Mouse (Mus musculus) kidney, embryonic 14.5 days (tissue): Measurements from ENCODE around the gene Ccm2l. TPM values are rescaled to one million over a fixed set of nuclear protein-coding genes. Genes with fewer than 3 reads are reported as not detected.

Source experiments
- ATAC-seq: fragments of 200-750 bp; cut with Nextera tagmentation; 2 replicates; pipeline ENCODE4 v1.8.0; 2017; ENCODE audit warnings: moderate number of reproducible peaks, mild to moderate bottlenecking, moderate TSS enrichment, moderate library complexity; ENCODE audit not compliant: low FRiP score, low TSS enrichment
- H3K27ac ChIP-seq: fragments of 300-500 bp; sonication (generic); 2 replicates; pipeline ENCODE4 v1.5.1; 2014; ENCODE audit warnings: low read depth, mild to moderate bottlenecking, low read length, moderate library complexity, mixed read lengths
- H3K27me3 ChIP-seq: fragments of 300-500 bp; sonication (generic); 2 replicates; pipeline ENCODE4 v1.6.1; 2014; ENCODE audit warnings: mild to moderate bottlenecking, low read length; ENCODE audit not compliant: control insufficient read depth, insufficient read depth
- H3K36me3 ChIP-seq: fragments of 300-500 bp; sonication (generic); 2 replicates; pipeline ENCODE4 v1.6.1; 2014; ENCODE audit warnings: low read length, mixed read lengths; ENCODE audit not compliant: control insufficient read depth, insufficient read depth
- H3K4me1 ChIP-seq: fragments of 300-500 bp; sonication (generic); 2 replicates; pipeline ENCODE4 v1.6.1; 2014; ENCODE audit warnings: low read length, mixed read lengths; ENCODE audit not compliant: control insufficient read depth, insufficient read depth
- H3K4me2 ChIP-seq: fragments of 300-500 bp; sonication (generic); replicated peaks from 2 replicates; pipeline ENCODE4 v1.6.1; 2014; ENCODE audit warnings: low read depth, mild to moderate bottlenecking, low read length
- H3K4me3 ChIP-seq: fragments of 300-500 bp; sonication (generic); 2 replicates; pipeline ENCODE4 v1.5.1; 2014; ENCODE audit warnings: mild to moderate bottlenecking, low read length
- H3K9ac ChIP-seq: fragments of 300-500 bp; sonication (generic); 2 replicates; pipeline ENCODE4 v1.6.1; 2014; ENCODE audit warnings: low read depth, mild to moderate bottlenecking, low read length, moderate library complexity
- H3K9me3 ChIP-seq: fragments of 300-500 bp; sonication (generic); 2 replicates; pipeline ENCODE4 v1.6.1; 2016; ENCODE audit warnings: low read length; ENCODE audit not compliant: control insufficient read depth
- WGBS: fragments of 180-500 bp; shearing (Covaris S2); extraction: QIAGEN DNeasy Blood & Tissue Kit; methylation state at CpG from one replicate; pipeline ENCODE4 v1.1.7; 2014; 5-methylcytosine and 5-hydroxymethylcytosine counted together
- polyA plus RNA-seq: library from polyadenylated mRNA; unstranded; fragments of >200 nt; fragmentation: Nextera tagmentation; extraction: Ambion mirVana; gene quantifications from 2 replicates; pipeline ENCODE4 v1.2.1, GENCODE M21; 2014

Gene Ccm2l
- polyA plus RNA-seq, 1 experiment from 2014 or later: 4.4 TPM

- H3K4me3 ChIP-seq: no peak overlapping the region
- no peaks in the 10 kb centered on the region for H3K36me3 ChIP-seq
- no peaks in the 10 kb centered on the region for H3K27me3 ChIP-seq
- no peak for ATAC-seq
- H3K27ac ChIP-seq: no peak overlapping the region
- no peak overlapping the region for H3K9ac ChIP-seq
- 70% methylated on average over 8 of the region's 8 CpGs for WGBS
- no peaks in the 10 kb centered on the region for H3K4me1 ChIP-seq
- no peak overlapping the region for H3K4me2 ChIP-seq
- no peaks in the 10 kb centered on the region for H3K9me3 ChIP-seq
Observed at GRCm38 (mm10) chr2:153120126-153120525, 54.4 kb downstream of the Ccm2l start.

GRCm38 (mm10) chr2:153121821-153122615 is 56.3 kb downstream of the Ccm2l start:
- Histone ChIP-seq H3K4me2 (no peak overlapping the region), H3K4me3 (no peak overlapping the region), H3K27ac (no peak overlapping the region), H3K27me3 (no peaks in the 10 kb centered on the region), H3K9ac (no peak overlapping the region), H3K4me1 (no peaks in the 10 kb centered on the region), H3K9me3 (no peaks in the 10 kb centered on the region), H3K36me3 (no peaks in the 10 kb centered on the region)
- 75% methylated on average over 8 of the region's 8 CpGs for WGBS
- ATAC-seq: no peak

GRCm38 (mm10) chr2:153122701-153123100 is 56.9 kb downstream of the Ccm2l start:
- Histone ChIP-seq H3K27me3 (no peaks in the 10 kb centered on the region), H3K4me2 (no peak overlapping the region), H3K4me3 (no peak overlapping the region), H3K36me3 (no peaks in the 10 kb centered on the region), H3K9me3 (no peaks in the 10 kb centered on the region), H3K27ac (no peak overlapping the region), H3K4me1 (no peaks in the 10 kb centered on the region), H3K9ac (no peak overlapping the region)
- ATAC-seq: no peak
- WGBS: 89% methylated on average over 7 of the region's 7 CpGs

GRCm38 (mm10) chr2:153125875-153126274 is 60.1 kb downstream of the Ccm2l start:
- Histone ChIP-seq H3K4me2 (no peak overlapping the region), H3K4me1 (no peaks in the 10 kb centered on the region), H3K27ac (no peak overlapping the region), H3K36me3 (no peaks in the 10 kb centered on the region), H3K4me3 (no peak overlapping the region), H3K9me3 (no peaks in the 10 kb centered on the region), H3K27me3 (no peaks in the 10 kb centered on the region), H3K9ac (no peak overlapping the region)
- WGBS: 52% methylated on average over 5 of the region's 5 CpGs
- no peak for ATAC-seq

- no peak overlapping the region for H3K4me2 ChIP-seq
- H3K27me3 ChIP-seq: no peaks in the 10 kb centered on the region
- no peak for ATAC-seq
- 18% methylated on average over 6 of the region's 6 CpGs for WGBS
- no peaks in the 10 kb centered on the region for H3K4me1 ChIP-seq
- H3K4me3 ChIP-seq: no peak overlapping the region
- no peaks in the 10 kb centered on the region for H3K36me3 ChIP-seq
- H3K9ac ChIP-seq: no peak overlapping the region
- no peaks in the 10 kb centered on the region for H3K9me3 ChIP-seq
- no peak overlapping the region for H3K27ac ChIP-seq
Observed at GRCm38 (mm10) chr2:153131019-153131418, 65.3 kb downstream of the Ccm2l start.

Other genes with a start within 250 kb of the Ccm2l start
- gene Bcl2l1, start 234.2 kb upstream of the Ccm2l start, polyA plus RNA-seq: 66.9 and 96.1 TPM in 2 replicates
- 107 and 124 TPM in 2 replicates for gene Tpx2, start 218.0 kb upstream of the Ccm2l start, polyA plus RNA-seq
- gene Mylk2, start 154.6 kb upstream of the Ccm2l start, polyA plus RNA-seq: 0.13 TPM in 1 of 2 replicates, not detected in the other
- 4.4 and 4.8 TPM in 2 replicates for gene Foxs1, start 132.7 kb upstream of the Ccm2l start, polyA plus RNA-seq
- 2.3 and 2.5 TPM in 2 replicates for gene Dusp15, start 114.3 kb upstream of the Ccm2l start, polyA plus RNA-seq
- 1.1 and 1.2 TPM in 2 replicates for gene Ttll9, start 103.5 kb upstream of the Ccm2l start, polyA plus RNA-seq
- 58.2 and 79.8 TPM in 2 replicates for gene Pdrg1, start 50.5 kb upstream of the Ccm2l start, polyA plus RNA-seq
- gene Xkr7, start 34.1 kb upstream of the Ccm2l start, polyA plus RNA-seq: not detected in 2 replicates
- gene Hck, start 42.5 kb downstream of the Ccm2l start, polyA plus RNA-seq: 3.9 and 4.8 TPM in 2 replicates
- 71.1 and 99.4 TPM in 2 replicates for gene Tm9sf4, start 95.3 kb downstream of the Ccm2l start, polyA plus RNA-seq
- 5.4 and 9.6 TPM in 2 replicates for gene Tspyl3, start 159.5 kb downstream of the Ccm2l start, polyA plus RNA-seq
- 17.6 and 26.2 TPM in 2 replicates for gene Plagl2, start 175.5 kb downstream of the Ccm2l start, polyA plus RNA-seq
- 9.0 and 10.5 TPM in 2 replicates for gene Pofut1, start 175.6 kb downstream of the Ccm2l start, polyA plus RNA-seq
- 4.4 and 5.6 TPM in 2 replicates for gene Kif3b, start 225.5 kb downstream of the Ccm2l start, polyA plus RNA-seq